Mouse (Mus musculus): ENCODE measurements around the gene Med24. TPM values are rescaled to one million over a fixed set of nuclear protein-coding genes. Genes with fewer than 3 reads are reported as not detected.

The Med24 gene
- 17.9 and 21.5 TPM in 2 replicates for total RNA-seq (2015)
- total RNA-seq (2017), result 22.6 and 31.3 TPM in 2 replicates

- peak; percentile 100 for ATAC-seq (ENCODE audit: poor library complexity, severe bottlenecking)
Measured at GRCm38 (mm10) chr11:98729119-98729588, at the start of gene Med24. Gene Med24 (minus strand): TSS chr11:98729435.

GRCm38 (mm10) chr11:98777888-98778287 is 48.7 kb upstream of the Med24 start:
- no peak for ATAC-seq (ENCODE audit: poor library complexity, severe bottlenecking)

- no peak for ATAC-seq (ENCODE audit: poor library complexity, severe bottlenecking)
Measured at GRCm38 (mm10) chr11:98776843-98777590, 47.8 kb upstream of the Med24 start.

GRCm38 (mm10) chr11:98776052-98776764 is 47.0 kb upstream of the Med24 start:
- no peak for ATAC-seq (ENCODE audit: poor library complexity, severe bottlenecking)

- peak; percentile 35 for ATAC-seq (ENCODE audit: poor library complexity, severe bottlenecking)
Measured at GRCm38 (mm10) chr11:98775348-98776051, 46.3 kb upstream of the Med24 start.

GRCm38 (mm10) chr11:98774582-98775347 is 45.5 kb upstream of the Med24 start, which contains the start of gene Nr1d1:
Gene Nr1d1 (minus strand): TSS chr11:98775333.
- no peak for ATAC-seq (ENCODE audit: poor library complexity, severe bottlenecking)

- peak; percentile 88 for ATAC-seq (ENCODE audit: poor library complexity, severe bottlenecking)
Measured at GRCm38 (mm10) chr11:98773635-98774295, 44.5 kb upstream of the Med24 start.

GRCm38 (mm10) chr11:98772667-98773171 is 43.5 kb upstream of the Med24 start:
- ATAC-seq (ENCODE audit: poor library complexity, severe bottlenecking), result no peak

GRCm38 (mm10) chr11:98771844-98772525 is 42.8 kb upstream of the Med24 start:
- ATAC-seq (ENCODE audit: poor library complexity, severe bottlenecking), result no peak

GRCm38 (mm10) chr11:98771131-98771530 is 41.9 kb upstream of the Med24 start:
- ATAC-seq (ENCODE audit: poor library complexity, severe bottlenecking), result no peak

- no peak for ATAC-seq (ENCODE audit: poor library complexity, severe bottlenecking)
Measured at GRCm38 (mm10) chr11:98770096-98770975, 41.1 kb upstream of the Med24 start.

- ATAC-seq (ENCODE audit: poor library complexity, severe bottlenecking), result no peak
Measured at GRCm38 (mm10) chr11:98769007-98769954, 40.0 kb upstream of the Med24 start.

GRCm38 (mm10) chr11:98768127-98769006 is 39.1 kb upstream of the Med24 start:
- no peak for ATAC-seq (ENCODE audit: poor library complexity, severe bottlenecking)

GRCm38 (mm10) chr11:98767713-98768112 is 38.5 kb upstream of the Med24 start:
- ATAC-seq (ENCODE audit: poor library complexity, severe bottlenecking), result no peak

- ATAC-seq (ENCODE audit: poor library complexity, severe bottlenecking), result no peak
Measured at GRCm38 (mm10) chr11:98767276-98767675, 38.0 kb upstream of the Med24 start.

- ATAC-seq (ENCODE audit: poor library complexity, severe bottlenecking), result no peak
Measured at GRCm38 (mm10) chr11:98766816-98767215, 37.6 kb upstream of the Med24 start.

Measured in megakaryocyte, adult 5-6 weeks (primary cell).